Mouse (Mus musculus): ENCODE results near the gene 4933409G03Rik. TPM values are rescaled to one million over a fixed set of nuclear protein-coding genes. Genes with fewer than 3 reads are reported as not detected.
A peak's percentile ranks its signal among the peaks of the same experiment; 100 is the strongest.

Gene 4933409G03Rik
- polyA plus RNA-seq (2012; rRNA removed), result not detected in 2 replicates
- polyA plus RNA-seq (2014; fragmentation: Nextera tagmentation; extraction: Ambion mirVana), result not detected in 2 replicates

DNA sequence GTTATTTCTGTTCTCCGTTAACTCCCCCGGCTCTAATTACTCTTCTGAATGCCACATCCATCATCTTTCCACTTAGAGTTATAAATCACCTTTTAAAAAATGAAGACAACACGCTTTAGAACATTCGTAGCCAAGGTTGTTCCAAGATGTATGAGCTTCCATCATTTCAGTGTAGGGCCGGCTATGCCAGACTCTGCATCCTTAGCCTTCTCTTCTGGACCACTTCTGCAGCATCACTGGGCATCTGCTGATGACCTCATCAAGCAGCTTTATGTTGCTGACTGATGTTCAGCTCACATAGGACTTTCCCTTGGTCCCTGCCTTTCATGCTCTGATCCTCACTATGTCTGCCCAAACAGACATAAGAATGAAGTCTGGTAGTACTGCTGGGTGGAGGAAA is at the start of gene 4933409G03Rik:
TSS of gene 4933409G03Rik (plus strand) at position 301 of the 400 bp plus-strand sequence.
- 71% methylated on average over 5 of the region's 5 CpGs for WGBS (ENCODE audit: insufficient replicate concordance)
- no peak for DNase-seq (ENCODE audit: low read depth in 3 of 3, low spot score in 3 of 3)

DNA sequence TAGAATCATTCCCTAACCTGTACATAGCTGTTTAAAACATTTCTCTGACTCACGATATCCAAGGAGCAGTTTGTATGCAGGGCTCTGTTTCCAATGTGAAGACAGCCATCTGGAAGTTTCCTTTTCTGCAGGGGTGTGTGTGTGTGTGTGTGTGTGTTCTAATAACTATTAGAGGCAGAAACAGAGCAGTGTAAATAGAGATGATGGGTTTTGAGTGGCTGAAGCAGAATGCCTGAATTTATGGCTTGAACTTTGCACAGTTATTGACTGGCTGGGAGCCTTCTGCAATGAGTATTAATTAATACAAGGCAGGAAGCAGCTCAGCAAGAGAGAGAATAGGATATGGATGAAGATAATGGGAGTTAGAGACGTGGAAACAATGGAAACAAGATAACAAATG is 38.0 kb upstream of the 4933409G03Rik start:
- no peaks in the 10 kb centered on the region for H3K4me1 ChIP-seq (replicated peaks; ENCODE audit: control insufficient read depth in 2 of 2, insufficient read depth in 2 of 2, low read length in 1 of 2)
- WGBS (ENCODE audit: insufficient replicate concordance), result 42% methylated on average over 2 of the region's 2 CpGs
- H3K27me3 ChIP-seq (ENCODE audit: control insufficient read depth, insufficient read depth, low read length), result no peaks in the 10 kb centered on the region
- no peak for DNase-seq (ENCODE audit: low read depth in 3 of 3, low spot score in 3 of 3)
- no peaks in the 10 kb centered on the region for H3K9me3 ChIP-seq (ENCODE audit: control insufficient read depth, low read length)
- no peak overlapping the region for H3K9ac ChIP-seq (replicated peaks)
- no peak overlapping the region for H3K4me2 ChIP-seq (ENCODE audit: low read depth)
- TF ChIP-seq CTCF (IDR thresholded peaks at IDR 0.05; ENCODE audit: low read depth), result no peak
- ATAC-seq (ENCODE audit: insufficient read depth), result no peak
- H3K36me3 ChIP-seq (replicated peaks; ENCODE audit: control insufficient read depth, insufficient read depth, low read depth), result no peaks in the 10 kb centered on the region
- H3K4me3 ChIP-seq (ENCODE audit: insufficient read depth in 1 of 2, low read depth in 2 of 2, low read length in 2 of 2), result no peak overlapping the region
- H3K27ac ChIP-seq, result no peak overlapping the region

More for the DNA sequence above, at the start of gene 4933409G03Rik:
- TF ChIP-seq CTCF (IDR thresholded peaks at IDR 0.05; ENCODE audit: low read depth) (no peak), EP300 (IDR thresholded peaks at IDR 0.05; ENCODE audit: low read depth) (no peak)
- H3K27ac ChIP-seq, result no peak within 1 kb of the TSS
- H3K4me2 ChIP-seq (ENCODE audit: low read depth), result no peak within 1 kb of the TSS
- H3K9ac ChIP-seq (replicated peaks), result no peak within 1 kb of the TSS
- no peaks in the 10 kb centered on the region for H3K4me1 ChIP-seq (replicated peaks; ENCODE audit: control insufficient read depth in 2 of 2, insufficient read depth in 2 of 2, low read length in 1 of 2)
- H3K4me3 ChIP-seq (ENCODE audit: insufficient read depth in 1 of 2, low read depth in 2 of 2, low read length in 2 of 2), result no peak within 1 kb of the TSS
- no peaks in the 10 kb centered on the region for H3K9me3 ChIP-seq (ENCODE audit: control insufficient read depth, low read length)
- no peak for ATAC-seq (ENCODE audit: insufficient read depth)
- no peaks in the 10 kb centered on the region for H3K27me3 ChIP-seq (ENCODE audit: control insufficient read depth, insufficient read depth, low read length)
- H3K36me3 ChIP-seq (replicated peaks; ENCODE audit: control insufficient read depth, insufficient read depth, low read depth), result no peaks in the 10 kb centered on the region

DNA sequence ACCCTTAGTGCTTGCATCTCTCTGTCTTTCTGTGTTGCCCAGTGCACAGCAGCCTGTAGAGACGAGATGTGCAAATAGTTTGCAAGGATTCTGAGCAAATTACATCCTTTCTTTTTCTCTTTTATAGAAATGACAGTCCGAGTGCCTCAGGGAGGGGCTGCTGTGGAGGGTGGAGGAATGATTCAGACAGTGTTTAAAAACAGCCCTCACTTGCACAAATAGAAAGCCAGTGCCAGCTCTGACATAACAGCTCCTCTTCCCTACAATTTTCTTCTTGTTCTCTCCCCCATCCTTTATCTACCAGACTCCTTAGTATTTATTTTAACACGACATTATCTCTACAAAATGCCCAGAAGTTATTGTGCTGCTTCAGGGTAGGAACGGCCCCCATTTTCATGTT is 21.4 kb upstream of the 4933409G03Rik start:
- 30% methylated on average over 4 of the region's 4 CpGs for WGBS (ENCODE audit: insufficient replicate concordance)

DNA sequence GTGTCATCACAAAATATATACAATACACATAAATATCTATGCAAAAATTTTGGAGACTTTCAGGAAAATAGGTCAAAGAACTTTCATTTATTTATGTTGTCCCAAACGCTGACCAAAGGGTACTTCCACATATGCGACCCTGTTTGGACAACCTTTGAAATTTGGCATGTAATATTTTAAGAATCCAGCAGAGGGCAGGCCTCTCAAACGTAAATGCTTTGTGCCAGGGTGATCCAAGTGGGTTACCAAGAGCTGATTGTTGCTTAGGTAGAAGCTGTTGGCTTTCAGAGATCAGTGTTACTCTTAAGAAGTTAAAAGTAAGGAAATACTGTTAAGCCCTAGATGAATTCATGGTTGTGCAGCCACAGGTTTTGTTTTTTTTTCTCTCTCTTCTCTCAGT is 18.9 kb upstream of the 4933409G03Rik start:
- Histone ChIP-seq H3K27ac (no peak overlapping the region), H3K4me1 (replicated peaks; ENCODE audit: control insufficient read depth in 2 of 2, insufficient read depth in 2 of 2, low read length in 1 of 2) (no peaks in the 10 kb centered on the region), H3K27me3 (ENCODE audit: control insufficient read depth, insufficient read depth, low read length) (no peaks in the 10 kb centered on the region), H3K9me3 (ENCODE audit: control insufficient read depth, low read length) (no peaks in the 10 kb centered on the region), H3K9ac (replicated peaks) (no peak overlapping the region), H3K36me3 (replicated peaks; ENCODE audit: control insufficient read depth, insufficient read depth, low read depth) (no peaks in the 10 kb centered on the region), H3K4me2 (ENCODE audit: low read depth) (no peak overlapping the region), H3K4me3 (ENCODE audit: insufficient read depth in 1 of 2, low read depth in 2 of 2, low read length in 2 of 2) (no peak overlapping the region)
- TF ChIP-seq CTCF (IDR thresholded peaks at IDR 0.05; ENCODE audit: low read depth) (peak; percentile 47), EP300 (IDR thresholded peaks at IDR 0.05; ENCODE audit: low read depth) (no peak)
- 12% methylated on average over 3 of the region's 3 CpGs for WGBS (ENCODE audit: insufficient replicate concordance)
- no peak for ATAC-seq (ENCODE audit: insufficient read depth)
- DNase-seq (ENCODE audit: low read depth in 3 of 3, low spot score in 3 of 3), result peak in 1 of 3 experiments; percentile 3

More for the DNA sequence above, 21.4 kb upstream of the 4933409G03Rik start:
- TF ChIP-seq CTCF (IDR thresholded peaks at IDR 0.05; ENCODE audit: low read depth), result no peak
- no peak for TF ChIP-seq EP300 (IDR thresholded peaks at IDR 0.05; ENCODE audit: low read depth)
- no peaks in the 10 kb centered on the region for H3K9me3 ChIP-seq (ENCODE audit: control insufficient read depth, low read length)
- H3K4me2 ChIP-seq (ENCODE audit: low read depth), result no peak overlapping the region
- H3K36me3 ChIP-seq (replicated peaks; ENCODE audit: control insufficient read depth, insufficient read depth, low read depth), result no peaks in the 10 kb centered on the region
- no peak for DNase-seq (ENCODE audit: low read depth in 3 of 3, low spot score in 3 of 3)
- H3K27ac ChIP-seq, result no peak overlapping the region
- H3K9ac ChIP-seq (replicated peaks), result no peak overlapping the region
- ATAC-seq (ENCODE audit: insufficient read depth), result no peak
- H3K4me3 ChIP-seq (ENCODE audit: insufficient read depth in 1 of 2, low read depth in 2 of 2, low read length in 2 of 2), result no peak overlapping the region
- no peaks in the 10 kb centered on the region for H3K27me3 ChIP-seq (ENCODE audit: control insufficient read depth, insufficient read depth, low read length)
- H3K4me1 ChIP-seq (replicated peaks; ENCODE audit: control insufficient read depth in 2 of 2, insufficient read depth in 2 of 2, low read length in 1 of 2), result no peaks in the 10 kb centered on the region

DNA sequence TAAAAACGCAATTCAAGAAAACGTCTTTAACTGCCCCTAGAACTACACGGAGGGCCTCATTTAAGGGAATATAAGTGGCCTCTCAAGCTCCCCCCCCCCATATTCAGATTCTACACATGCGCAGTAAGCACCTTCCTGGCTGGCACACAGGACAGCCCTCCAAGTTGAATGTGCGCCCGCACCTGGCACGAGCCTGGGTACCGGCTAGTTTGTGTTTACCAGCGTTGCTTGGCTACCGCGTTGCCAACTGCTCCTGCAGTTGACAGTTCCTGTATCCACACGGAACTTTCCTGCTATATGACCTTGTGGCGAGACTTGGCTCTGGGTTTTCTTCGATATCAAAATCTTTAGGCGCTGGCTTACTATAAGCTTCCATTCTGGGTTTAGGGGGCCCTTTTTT is 13.9 kb upstream of the 4933409G03Rik start:
- Histone ChIP-seq H3K9me3 (ENCODE audit: control insufficient read depth, low read length) (no peaks in the 10 kb centered on the region), H3K9ac (replicated peaks) (no peak overlapping the region), H3K27ac (no peak overlapping the region), H3K4me1 (replicated peaks; ENCODE audit: control insufficient read depth in 2 of 2, insufficient read depth in 2 of 2, low read length in 1 of 2) (no peaks in the 10 kb centered on the region), H3K4me3 (ENCODE audit: insufficient read depth in 1 of 2, low read depth in 2 of 2, low read length in 2 of 2) (no peak overlapping the region), H3K36me3 (replicated peaks; ENCODE audit: control insufficient read depth, insufficient read depth, low read depth) (no peaks in the 10 kb centered on the region), H3K27me3 (ENCODE audit: control insufficient read depth, insufficient read depth, low read length) (no peaks in the 10 kb centered on the region), H3K4me2 (ENCODE audit: low read depth) (no peak overlapping the region)
- WGBS (ENCODE audit: insufficient replicate concordance), result 72% methylated on average over 15 of the region's 15 CpGs
- no peak for TF ChIP-seq CTCF (IDR thresholded peaks at IDR 0.05; ENCODE audit: low read depth)
- TF ChIP-seq EP300 (IDR thresholded peaks at IDR 0.05; ENCODE audit: low read depth), result no peak
- ATAC-seq (ENCODE audit: insufficient read depth), result no peak
- no peak for DNase-seq (ENCODE audit: low read depth in 3 of 3, low spot score in 3 of 3)
